Mouse (Mus musculus): ENCODE results near the gene Gm49333.

DNA sequence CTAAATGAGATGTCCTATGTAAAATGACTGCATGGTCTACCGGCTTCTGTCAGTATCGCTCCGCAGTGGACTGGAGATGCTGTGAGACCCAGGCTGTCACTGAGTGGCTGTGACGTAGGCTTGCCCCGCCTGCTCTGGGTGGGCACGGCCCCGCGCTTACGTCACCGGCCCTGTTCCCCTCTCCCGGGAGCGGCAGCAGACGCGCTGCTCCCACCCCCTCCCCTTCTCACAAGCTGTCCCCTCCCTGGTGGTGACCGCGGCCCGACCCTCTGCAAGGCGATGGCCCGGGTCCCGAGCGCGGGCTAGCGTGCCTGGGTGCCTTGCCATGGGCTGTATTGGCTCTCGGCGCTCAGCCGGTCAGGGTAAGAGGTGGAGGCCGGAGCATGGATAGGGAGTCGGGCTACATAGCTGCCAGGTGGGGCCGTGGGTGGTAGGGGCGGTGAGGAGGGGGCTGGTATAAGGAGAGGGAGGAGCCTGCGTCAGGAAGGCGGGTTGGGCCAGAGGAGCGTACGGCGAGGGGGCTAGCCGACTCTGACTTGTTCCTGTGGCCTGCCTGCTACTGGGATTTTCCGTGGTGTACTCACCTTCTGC, 81.8 kb downstream of the Gm49333 start, which contains the start of gene Fam131a:
- no peak for TF ChIP-seq CTCF (IDR thresholded peaks at IDR 0.05; ENCODE audit: low read depth, low read length)
- no peak for TF ChIP-seq POLR2A (IDR thresholded peaks at IDR 0.05; ENCODE audit: extremely low read depth, insufficient read depth, low read length)
